ENCODE assay signal across 8 mouse cellular contexts in the genomic region with DNA sequence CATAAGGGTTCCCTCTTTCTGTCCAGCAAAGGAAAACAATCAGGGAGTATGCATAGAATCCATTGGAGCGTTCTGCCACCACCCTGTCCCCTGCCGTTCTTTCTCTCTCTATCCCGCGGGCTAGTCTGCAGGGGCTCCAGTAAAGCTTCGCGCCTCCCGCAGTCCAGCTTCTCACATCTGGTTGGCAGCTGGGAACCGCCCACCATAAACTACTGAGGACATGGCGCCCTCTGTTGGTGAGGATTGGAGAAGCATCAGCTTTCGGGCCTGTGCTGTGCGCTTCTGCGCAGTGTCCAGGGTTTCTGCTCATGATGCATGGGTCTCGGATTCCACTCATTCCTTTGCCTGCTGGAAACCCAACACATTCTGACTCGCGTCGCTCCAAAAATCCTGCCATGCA. TPM values are rescaled to one million over a fixed set of nuclear protein-coding genes. Genes with fewer than 3 reads are reported as not detected.
DNase-seq lines count a peak whose midpoint lies in the region; ATAC-seq lines count a peak whose summit lies in the region.

No protein-coding gene starts in this region.

- H3K4me1 ChIP-seq in intestine, embryonic 15.5 days (replicated peaks): peaks cover 28% of the 10 kb centered on the region
- peaks cover 36% of the 10 kb centered on the region for H3K4me1 ChIP-seq in midbrain, embryonic 12.5 days

- no peaks in the 10 kb centered on the region for H3K9me3 ChIP-seq in intestine, embryonic 15.5 days
- no peaks in the 10 kb centered on the region for H3K9me3 ChIP-seq in midbrain, embryonic 12.5 days

- ATAC-seq in intestine, embryonic 15.5 days: peak; percentile 88
- peak; percentile 53 for ATAC-seq in midbrain, embryonic 12.5 days (ENCODE audit: low FRiP score, low read depth)
- ATAC-seq in erythroid progenitor cell, adult 5-6 weeks (replicated peaks; ENCODE audit: low FRiP score, poor library complexity, severe bottlenecking): no peak

- no peak overlapping the region; the same call in 1 of the 2 replicates for H3K4me3 ChIP-seq in intestine, embryonic 15.5 days (replicated peaks)
- H3K4me3 ChIP-seq in midbrain, embryonic 12.5 days: peak overlapping the region; percentile 34

- H3K27ac ChIP-seq in intestine, embryonic 15.5 days: no peak overlapping the region
- no peak overlapping the region for H3K27ac ChIP-seq in midbrain, embryonic 12.5 days (replicated peaks)

- H3K4me2 ChIP-seq in intestine, embryonic 15.5 days (replicated peaks): peak overlapping the region; percentile 52
- peak overlapping the region; percentile 64 for H3K4me2 ChIP-seq in midbrain, embryonic 12.5 days (replicated peaks)

- under 1% methylated on average over 16 of the region's 16 CpGs for WGBS in intestine, embryonic 15.5 days
- WGBS in midbrain, embryonic 12.5 days: under 1% methylated on average over 16 of the region's 16 CpGs

- H3K27me3 ChIP-seq in intestine, embryonic 15.5 days (replicated peaks): peaks cover 71% of the 10 kb centered on the region
- H3K27me3 ChIP-seq in midbrain, embryonic 12.5 days: peaks cover 71% of the 10 kb centered on the region

- peak; percentile 80 for DNase-seq in adipocyte (ENCODE audit: low spot score)
- peak; percentile 98 for DNase-seq in embryo, embryonic 10.5 days (ENCODE audit: low spot score)
- peak; percentile 86 to 89 for DNase-seq in gastrocnemius, postnatal 36 days
- DNase-seq in left cerebral cortex, postnatal 25 days (ENCODE audit: low spot score in 2 of 2): peak; percentile 90 to 95
- DNase-seq in skeletal muscle tissue, adult 2 months (ENCODE audit: low read depth, low spot score): peak; percentile 68

- intact Hi-C loops in gastrocnemius, postnatal 36 days (cut with DNase I): no loop called here
- intact Hi-C loops in left cerebral cortex, postnatal 25 days (cut with DNase I): loop anchor here (1.0 kb wide), 1 partner anchor 20 kb away; no protein-coding TSS in a partner anchor

- no peaks in the 10 kb centered on the region for H3K36me3 ChIP-seq in intestine, embryonic 15.5 days
- no peaks in the 10 kb centered on the region for H3K36me3 ChIP-seq in midbrain, embryonic 12.5 days

- H3K9ac ChIP-seq in intestine, embryonic 15.5 days: no peak overlapping the region
- no peak overlapping the region for H3K9ac ChIP-seq in midbrain, embryonic 12.5 days (replicated peaks)

RNA-seq across cellular contexts. Expression of a gene that starts 16.8 kb away (rescaled TPM):
- not detected for total RNA-seq in gastrocnemius, postnatal 36 days (2021)
- 0.15 and 0.16 TPM in 2 replicates for polyA plus RNA-seq in intestine, embryonic 15.5 days (2015; fragmentation: Nextera tagmentation; extraction: Ambion mirVana)
- total RNA-seq in left cerebral cortex, postnatal 25 days (2021): 1 to 10 TPM; 6.6 to 9.4 TPM
- polyA plus RNA-seq in midbrain, embryonic 12.5 days (2016; fragmentation: Nextera tagmentation; extraction: Ambion mirVana): 1.7 and 1.8 TPM in 2 replicates
- not detected in 2 replicates for total RNA-seq in erythroid progenitor cell, adult 5-6 weeks (2015; ENCODE audit: low replicate concordance)
- total RNA-seq in erythroid progenitor cell, adult 5-6 weeks (2017; ENCODE audit: low replicate concordance): not detected in 2 replicates

RNA-seq across cellular contexts. Expression of a gene that starts 36.4 kb away (rescaled TPM):
- under 1 TPM; 0.20 to 0.32 TPM for total RNA-seq in gastrocnemius, postnatal 36 days (2021)
- polyA plus RNA-seq in intestine, embryonic 15.5 days (2015; fragmentation: Nextera tagmentation; extraction: Ambion mirVana): 0.18 and 0.58 TPM in 2 replicates
- 1 to 10 TPM; 2.2 to 3.5 TPM for total RNA-seq in left cerebral cortex, postnatal 25 days (2021)
- polyA plus RNA-seq in midbrain, embryonic 12.5 days (2016; fragmentation: Nextera tagmentation; extraction: Ambion mirVana): 5.0 and 7.9 TPM in 2 replicates
- not detected in 2 replicates for total RNA-seq in erythroid progenitor cell, adult 5-6 weeks (2015; ENCODE audit: low replicate concordance)
- total RNA-seq in erythroid progenitor cell, adult 5-6 weeks (2017; ENCODE audit: low replicate concordance): not detected in 2 replicates

RNA-seq across cellular contexts. Expression of a gene that starts 46.7 kb away (rescaled TPM):
- total RNA-seq in gastrocnemius, postnatal 36 days (2021): not detected
- 0.13 and 0.16 TPM in 2 replicates for polyA plus RNA-seq in intestine, embryonic 15.5 days (2015; fragmentation: Nextera tagmentation; extraction: Ambion mirVana)
- total RNA-seq in left cerebral cortex, postnatal 25 days (2021): 100 to 1,000 TPM; 441 to 447 TPM
- 5.6 and 8.7 TPM in 2 replicates for polyA plus RNA-seq in midbrain, embryonic 12.5 days (2016; fragmentation: Nextera tagmentation; extraction: Ambion mirVana)
- not detected in 2 replicates for total RNA-seq in erythroid progenitor cell, adult 5-6 weeks (2015; ENCODE audit: low replicate concordance)
- not detected in 2 replicates for total RNA-seq in erythroid progenitor cell, adult 5-6 weeks (2017; ENCODE audit: low replicate concordance)

RNA-seq across cellular contexts. Expression of a gene that starts 59.1 kb away (rescaled TPM):
- total RNA-seq in gastrocnemius, postnatal 36 days (2021): 10 to 100 TPM; 63.9 to 90.3 TPM
- polyA plus RNA-seq in intestine, embryonic 15.5 days (2015; fragmentation: Nextera tagmentation; extraction: Ambion mirVana): 0.16 and 0.19 TPM in 2 replicates
- not detected for total RNA-seq in left cerebral cortex, postnatal 25 days (2021)
- not detected in 2 replicates for polyA plus RNA-seq in midbrain, embryonic 12.5 days (2016; fragmentation: Nextera tagmentation; extraction: Ambion mirVana)
- not detected in 2 replicates for total RNA-seq in erythroid progenitor cell, adult 5-6 weeks (2015; ENCODE audit: low replicate concordance)
- not detected in 2 replicates for total RNA-seq in erythroid progenitor cell, adult 5-6 weeks (2017; ENCODE audit: low replicate concordance)

Comparison
In these comparisons a context has a peak if more than half of its experiments do, and no peak if none do; other contexts are left out.
1. RNA of a gene that starts 16.8 kb away (total RNA-seq): 6.6 to 9.4 TPM in left cerebral cortex, postnatal 25 days; not detected in gastrocnemius, postnatal 36 days and not detected in erythroid progenitor cell, adult 5-6 weeks; every median in the first group is over 4 times any median in the second.
2. RNA of a gene that starts 46.7 kb away (total RNA-seq): 441 to 447 TPM in left cerebral cortex, postnatal 25 days; not detected in gastrocnemius, postnatal 36 days and not detected in erythroid progenitor cell, adult 5-6 weeks; every median in the first group is over 100 times any median in the second.
3. Peak in every context shown above with its lines, with median percentiles within 50 percentile points of each other: DNase-seq.